Mouse (Mus musculus): ENCODE results near the gene Ramp3. TPM values are rescaled to one million over a fixed set of nuclear protein-coding genes. Genes with fewer than 3 reads are reported as not detected.

Ramp3 gene
- polyA plus RNA-seq, 1 experiment: not detected

DNA sequence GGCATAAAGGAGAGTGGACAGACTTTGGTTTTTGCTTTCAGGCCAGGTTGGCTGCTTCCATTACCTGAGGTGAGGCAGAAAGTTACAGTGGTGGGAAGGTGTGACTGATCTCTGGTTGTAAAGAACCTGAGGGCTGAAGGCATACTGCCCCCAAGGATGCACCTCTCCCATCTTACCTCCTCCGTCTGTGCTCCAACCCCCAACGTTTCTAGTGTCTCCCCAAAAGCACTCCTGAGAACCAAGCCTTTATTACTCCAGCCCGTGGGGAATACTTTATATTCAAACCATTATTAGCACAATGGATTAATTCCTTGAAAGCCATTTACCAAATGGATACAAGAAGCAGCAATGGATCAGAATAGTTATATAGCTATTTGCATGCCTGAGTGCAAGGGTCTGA, 30.6 kb downstream of the Ramp3 start:
- no peak overlapping the region for H3K4me3 ChIP-seq (ENCODE audit: insufficient read depth, low read length)
- H3K27ac ChIP-seq (ENCODE audit: insufficient read depth, low read depth, low read length): no peak overlapping the region
- no peak for TF ChIP-seq CTCF (IDR thresholded peaks at IDR 0.05; ENCODE audit: low read depth, low read length)
- no peak for TF ChIP-seq POLR2A (IDR thresholded peaks at IDR 0.05; ENCODE audit: borderline replicate concordance, low read depth, low read length)

GRCm38 (mm10) chr11:6692341-6692740, 34.0 kb downstream of the Ramp3 start:
- no peak overlapping the region for H3K4me3 ChIP-seq (ENCODE audit: insufficient read depth, low read length)
- H3K4me1 ChIP-seq (ENCODE audit: control insufficient read depth, insufficient read depth, low read length): peaks cover 4% of the 10 kb centered on the region
- no peak overlapping the region for H3K27ac ChIP-seq (ENCODE audit: insufficient read depth, low read depth, low read length)
- TF ChIP-seq CTCF (IDR thresholded peaks at IDR 0.05; ENCODE audit: low read depth, low read length) (no peak), POLR2A (IDR thresholded peaks at IDR 0.05; ENCODE audit: borderline replicate concordance, low read depth, low read length) (no peak)

More for the DNA sequence above, 30.6 kb downstream of the Ramp3 start:
- no peaks in the 10 kb centered on the region for H3K4me1 ChIP-seq (ENCODE audit: control insufficient read depth, insufficient read depth, low read length)

GRCm38 (mm10) chr11:6694114-6694513, 35.8 kb downstream of the Ramp3 start:
- Histone ChIP-seq H3K4me3 (ENCODE audit: insufficient read depth, low read length) (no peak overlapping the region), H3K27ac (ENCODE audit: insufficient read depth, low read depth, low read length) (no peak overlapping the region), H3K4me1 (ENCODE audit: control insufficient read depth, insufficient read depth, low read length) (peaks cover 4% of the 10 kb centered on the region)
- TF ChIP-seq POLR2A (IDR thresholded peaks at IDR 0.05; ENCODE audit: borderline replicate concordance, low read depth, low read length) (no peak), CTCF (IDR thresholded peaks at IDR 0.05; ENCODE audit: low read depth, low read length) (no peak)

DNA sequence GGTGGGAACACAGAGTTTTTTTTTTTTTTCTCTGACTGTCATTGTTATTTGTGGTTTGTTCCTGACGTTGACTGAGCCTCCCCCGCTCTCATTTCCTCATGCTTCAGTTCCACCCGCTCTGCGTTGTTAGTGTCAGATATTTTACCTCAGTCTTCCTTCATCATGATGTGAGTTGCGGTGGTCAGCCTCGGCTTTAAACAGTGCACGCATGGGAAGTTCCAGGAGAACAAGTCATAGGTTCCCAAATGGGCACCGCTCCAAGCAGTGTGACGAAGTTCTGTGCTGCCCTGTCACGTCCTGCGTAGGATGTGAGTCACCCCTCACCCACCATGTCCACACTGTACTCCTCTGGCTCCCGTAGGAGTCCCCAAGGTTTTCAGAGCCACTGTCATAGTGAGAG, 36.9 kb downstream of the Ramp3 start:
- Histone ChIP-seq H3K4me3 (ENCODE audit: insufficient read depth, low read length) (peak overlapping the region; percentile 36), H3K27ac (ENCODE audit: insufficient read depth, low read depth, low read length) (no peak overlapping the region), H3K4me1 (ENCODE audit: control insufficient read depth, insufficient read depth, low read length) (peaks cover 4% of the 10 kb centered on the region)
- no peak for TF ChIP-seq POLR2A (IDR thresholded peaks at IDR 0.05; ENCODE audit: borderline replicate concordance, low read depth, low read length)
- no peak for TF ChIP-seq CTCF (IDR thresholded peaks at IDR 0.05; ENCODE audit: low read depth, low read length)

DNA sequence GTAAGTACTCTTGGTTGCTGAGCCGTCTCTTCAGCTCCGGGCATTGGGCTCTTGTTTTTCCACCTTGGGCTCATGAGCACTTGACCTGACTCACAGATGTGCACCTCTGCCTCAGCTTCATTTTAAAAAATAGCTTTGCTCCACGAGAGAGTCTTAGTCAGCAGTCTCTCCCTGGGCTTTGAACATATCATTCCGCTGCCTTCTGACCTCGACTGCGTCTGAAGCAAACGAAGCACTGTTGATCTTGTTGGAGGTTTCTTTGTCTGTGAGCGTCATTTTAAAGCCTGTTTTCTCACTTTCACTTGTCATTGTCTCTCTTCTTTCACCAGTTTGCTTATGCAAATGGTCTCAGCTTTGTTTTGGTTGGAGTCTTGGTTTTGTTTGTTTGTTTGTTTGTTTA, 38.2 kb downstream of the Ramp3 start:
- no peak overlapping the region for H3K4me3 ChIP-seq (ENCODE audit: insufficient read depth, low read length)
- H3K4me1 ChIP-seq (ENCODE audit: control insufficient read depth, insufficient read depth, low read length): peaks cover 4% of the 10 kb centered on the region
- TF ChIP-seq POLR2A (IDR thresholded peaks at IDR 0.05; ENCODE audit: borderline replicate concordance, low read depth, low read length) (no peak), CTCF (IDR thresholded peaks at IDR 0.05; ENCODE audit: low read depth, low read length) (no peak)
- no peak overlapping the region for H3K27ac ChIP-seq (ENCODE audit: insufficient read depth, low read depth, low read length)

DNA sequence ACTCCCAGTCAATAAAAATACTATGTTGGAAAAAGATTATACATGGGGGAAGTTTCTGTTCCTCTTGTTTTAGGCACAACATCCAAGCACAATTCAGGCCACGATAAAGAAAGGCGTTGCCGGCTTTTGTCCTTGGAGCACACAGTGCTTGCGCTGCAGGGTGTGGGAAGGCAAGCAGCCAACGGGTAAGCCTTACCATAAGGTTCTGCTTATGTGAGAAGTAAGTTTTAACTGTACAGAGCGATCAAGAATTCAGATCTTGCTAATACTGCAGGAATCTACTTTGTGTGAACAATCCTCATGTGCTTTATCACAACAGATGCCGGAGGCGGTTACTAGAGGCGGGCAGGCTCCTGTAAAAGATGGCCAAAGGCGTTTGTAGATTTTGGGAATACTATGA, 39.4 kb downstream of the Ramp3 start:
- TF ChIP-seq POLR2A (IDR thresholded peaks at IDR 0.05; ENCODE audit: borderline replicate concordance, low read depth, low read length): no peak
- TF ChIP-seq CTCF (IDR thresholded peaks at IDR 0.05; ENCODE audit: low read depth, low read length): no peak
- Histone ChIP-seq H3K27ac (ENCODE audit: insufficient read depth, low read depth, low read length) (no peak overlapping the region), H3K4me3 (ENCODE audit: insufficient read depth, low read length) (no peak overlapping the region), H3K4me1 (ENCODE audit: control insufficient read depth, insufficient read depth, low read length) (peaks cover 4% of the 10 kb centered on the region)

DNA sequence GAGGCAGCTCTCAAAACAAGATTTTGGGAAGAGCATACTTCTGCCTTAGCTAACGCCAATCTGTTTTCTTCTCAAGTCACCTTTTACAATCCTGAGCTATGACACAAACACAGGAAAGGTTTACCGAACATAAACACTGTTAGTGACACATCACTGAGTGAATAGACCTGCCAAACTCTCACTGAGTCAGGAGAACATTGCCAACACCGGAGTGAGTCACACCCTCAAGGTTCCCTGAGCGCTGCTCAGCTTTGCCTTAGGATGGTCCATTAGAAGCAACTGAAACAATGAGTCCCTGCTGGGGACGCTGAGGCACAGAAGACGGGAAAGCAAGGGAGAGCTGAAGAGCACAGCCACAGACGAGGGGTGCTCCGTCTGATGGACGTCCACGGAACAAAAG, 40.0 kb downstream of the Ramp3 start:
- H3K4me3 ChIP-seq (ENCODE audit: insufficient read depth, low read length): no peak overlapping the region
- no peak overlapping the region for H3K27ac ChIP-seq (ENCODE audit: insufficient read depth, low read depth, low read length)
- H3K4me1 ChIP-seq (ENCODE audit: control insufficient read depth, insufficient read depth, low read length): peaks cover 4% of the 10 kb centered on the region
- no peak for TF ChIP-seq POLR2A (IDR thresholded peaks at IDR 0.05; ENCODE audit: borderline replicate concordance, low read depth, low read length)
- no peak for TF ChIP-seq CTCF (IDR thresholded peaks at IDR 0.05; ENCODE audit: low read depth, low read length)

- Histone ChIP-seq H3K27ac (ENCODE audit: insufficient read depth, low read depth, low read length) (no peak overlapping the region), H3K4me1 (ENCODE audit: control insufficient read depth, insufficient read depth, low read length) (no peaks in the 10 kb centered on the region), H3K4me3 (ENCODE audit: insufficient read depth, low read length) (no peak overlapping the region)
- no peak for TF ChIP-seq POLR2A (IDR thresholded peaks at IDR 0.05; ENCODE audit: borderline replicate concordance, low read depth, low read length)
- no peak for TF ChIP-seq CTCF (IDR thresholded peaks at IDR 0.05; ENCODE audit: low read depth, low read length)
These were observed 43.9 kb downstream of the Ramp3 start for GRCm38 (mm10) chr11:6702258-6702657.

DNA sequence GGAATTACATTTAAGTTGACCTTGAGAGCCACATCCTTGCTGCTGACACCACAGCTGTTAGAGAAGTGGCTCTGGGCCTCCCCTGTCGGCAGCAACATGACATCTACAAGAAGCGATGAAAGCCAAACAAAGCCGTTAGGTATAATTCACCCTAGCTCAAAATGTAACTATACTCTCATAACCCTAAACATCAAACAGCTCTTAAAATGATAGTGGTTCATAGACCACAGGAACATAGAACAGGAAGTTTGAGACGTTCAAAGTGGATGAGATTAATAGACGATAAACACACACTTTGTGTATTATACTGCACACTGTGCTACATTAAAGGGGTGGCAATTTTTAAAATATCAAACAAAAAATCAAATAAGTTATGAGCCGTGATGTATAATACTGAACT, 46.5 kb downstream of the Ramp3 start:
- Histone ChIP-seq H3K4me3 (ENCODE audit: insufficient read depth, low read length) (no peak overlapping the region), H3K4me1 (ENCODE audit: control insufficient read depth, insufficient read depth, low read length) (no peaks in the 10 kb centered on the region), H3K27ac (ENCODE audit: insufficient read depth, low read depth, low read length) (no peak overlapping the region)
- TF ChIP-seq POLR2A (IDR thresholded peaks at IDR 0.05; ENCODE audit: borderline replicate concordance, low read depth, low read length) (no peak), CTCF (IDR thresholded peaks at IDR 0.05; ENCODE audit: low read depth, low read length) (no peak)

- H3K27ac ChIP-seq (ENCODE audit: insufficient read depth, low read depth, low read length): no peak overlapping the region
- TF ChIP-seq CTCF (IDR thresholded peaks at IDR 0.05; ENCODE audit: low read depth, low read length): no peak
- TF ChIP-seq POLR2A (IDR thresholded peaks at IDR 0.05; ENCODE audit: borderline replicate concordance, low read depth, low read length): no peak
- H3K4me3 ChIP-seq (ENCODE audit: insufficient read depth, low read length): no peak overlapping the region
- no peaks in the 10 kb centered on the region for H3K4me1 ChIP-seq (ENCODE audit: control insufficient read depth, insufficient read depth, low read length)
These were observed 47.2 kb downstream of the Ramp3 start for GRCm38 (mm10) chr11:6705516-6705915.

DNA sequence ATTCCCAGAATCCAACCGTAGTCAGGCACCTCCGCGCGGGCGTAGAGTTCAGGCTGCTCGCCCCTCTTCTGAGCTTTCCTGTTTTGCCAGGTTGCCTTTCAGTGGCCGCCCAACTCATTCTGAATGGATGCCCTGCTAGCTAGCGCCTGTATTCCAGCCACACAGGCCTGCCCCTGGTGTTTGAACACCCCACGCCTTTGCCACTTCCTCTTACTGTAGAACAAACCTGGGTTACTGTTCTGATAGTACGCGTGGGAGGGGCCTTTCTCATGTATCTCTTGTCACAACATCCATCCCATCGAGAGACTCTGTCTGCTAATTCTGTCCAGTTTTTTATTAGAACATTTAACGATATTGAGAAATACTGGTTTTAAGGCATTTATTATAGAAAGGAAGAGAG, 48.5 kb downstream of the Ramp3 start:
- no peak for TF ChIP-seq POLR2A (IDR thresholded peaks at IDR 0.05; ENCODE audit: borderline replicate concordance, low read depth, low read length)
- TF ChIP-seq CTCF (IDR thresholded peaks at IDR 0.05; ENCODE audit: low read depth, low read length): no peak

More for the DNA sequence above, 48.5 kb downstream of the Ramp3 start:
- Histone ChIP-seq H3K4me3 (ENCODE audit: insufficient read depth, low read length) (no peak overlapping the region), H3K4me1 (ENCODE audit: control insufficient read depth, insufficient read depth, low read length) (no peaks in the 10 kb centered on the region), H3K27ac (ENCODE audit: insufficient read depth, low read depth, low read length) (no peak overlapping the region)

All from bone marrow macrophage, adult 2 months (primary cell).